Mouse (Mus musculus) hindbrain, embryonic 16.5 days (tissue): ENCODE data around the gene Opcml. TPM values are rescaled to one million over a fixed set of nuclear protein-coding genes. Genes with fewer than 3 reads are reported as not detected.
A peak's percentile ranks its signal among the peaks of the same experiment; 100 is the strongest.

ENCODE experiments used
- ATAC-seq: fragments of 200-750 bp; cut with Nextera tagmentation; 2 replicates; pipeline ENCODE4 v1.8.0; 2017; ENCODE audit warnings: moderate TSS enrichment, moderate library complexity
- H3K27ac ChIP-seq: fragments of 300-500 bp; sonication (generic); 2 replicates; pipeline ENCODE4 v1.5.1; 2014; ENCODE audit warnings: low read depth, mild to moderate bottlenecking, control low read depth, low read length, moderate library complexity
- H3K27me3 ChIP-seq: fragments of 300-500 bp; sonication (generic); replicated peaks from 2 replicates; pipeline ENCODE4 v1.6.1; 2014; ENCODE audit warnings: low read length; ENCODE audit not compliant: control insufficient read depth, insufficient read depth
- H3K36me3 ChIP-seq: fragments of 300-500 bp; sonication (generic); 2 replicates; pipeline ENCODE4 v1.6.1; 2014; ENCODE audit warnings: mild to moderate bottlenecking, low read length, moderate library complexity, mixed read lengths; ENCODE audit not compliant: control insufficient read depth, insufficient read depth
- H3K4me1 ChIP-seq: fragments of 300-500 bp; sonication (generic); 2 replicates; pipeline ENCODE4 v1.6.1; 2014; ENCODE audit warnings: low read depth, low read length; ENCODE audit not compliant: control insufficient read depth, insufficient read depth
- H3K4me2 ChIP-seq: fragments of 300-500 bp; sonication (generic); 2 replicates; pipeline ENCODE4 v1.6.1; 2014; ENCODE audit warnings: mild to moderate bottlenecking, low read length, control low read depth, moderate library complexity
- H3K4me3 ChIP-seq: fragments of 300-500 bp; sonication (generic); 2 replicates; pipeline ENCODE4 v1.5.1; 2014; ENCODE audit warnings: mild to moderate bottlenecking, low read length, control low read depth, moderate library complexity
- H3K9ac ChIP-seq: fragments of 300-500 bp; sonication (generic); 2 replicates; pipeline ENCODE4 v1.6.1; 2014; ENCODE audit warnings: low read depth, mild to moderate bottlenecking, control low read depth, low read length, moderate library complexity
- H3K9me3 ChIP-seq: fragments of 300-500 bp; sonication (generic); 2 replicates; pipeline ENCODE4 v1.6.1; 2014; ENCODE audit warnings: mild to moderate bottlenecking, low read length, moderate library complexity; ENCODE audit not compliant: control insufficient read depth
- WGBS: fragments of 180-500 bp; shearing (Covaris S2); extraction: QIAGEN DNeasy Blood & Tissue Kit; methylation state at CpG from one replicate; pipeline ENCODE4 v1.1.7; 2014; 5-methylcytosine and 5-hydroxymethylcytosine counted together
- polyA plus RNA-seq: library from polyadenylated mRNA; unstranded; fragments of >200 nt; fragmentation: Nextera tagmentation; extraction: Ambion mirVana; gene quantifications from 2 replicates; pipeline ENCODE4 v1.2.1, GENCODE M21; 2015

Gene Opcml
- polyA plus RNA-seq, 1 experiment from 2014 or later = 61.4 TPM

DNA sequence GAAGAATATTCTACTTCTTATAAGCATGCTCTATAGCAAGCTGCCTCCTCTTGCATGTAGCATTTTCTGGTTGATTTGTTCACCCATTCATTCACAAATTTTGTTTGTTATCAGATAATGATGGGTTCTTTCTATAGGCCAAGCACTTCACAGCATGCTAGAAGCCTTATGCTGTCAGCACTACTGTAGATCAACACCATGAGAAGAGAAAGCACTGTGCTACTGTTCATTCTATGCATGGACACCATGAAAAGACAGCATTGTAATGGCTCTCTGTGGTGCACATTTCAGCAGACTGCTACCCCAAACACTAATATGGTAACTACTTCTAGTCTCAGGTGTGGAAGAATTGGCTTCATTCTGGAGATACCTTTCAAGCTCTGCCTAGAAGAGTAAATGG lies 527.3 kb downstream of the Opcml start:
- Histone ChIP-seq H3K36me3 (no peaks in the 10 kb centered on the region), H3K9me3 (no peaks in the 10 kb centered on the region), H3K4me2 (no peak overlapping the region), H3K4me3 (no peak overlapping the region), H3K27ac (no peak overlapping the region), H3K9ac (no peak overlapping the region), H3K4me1 (no peaks in the 10 kb centered on the region), H3K27me3 (no peaks in the 10 kb centered on the region)
- ATAC-seq = no peak

DNA sequence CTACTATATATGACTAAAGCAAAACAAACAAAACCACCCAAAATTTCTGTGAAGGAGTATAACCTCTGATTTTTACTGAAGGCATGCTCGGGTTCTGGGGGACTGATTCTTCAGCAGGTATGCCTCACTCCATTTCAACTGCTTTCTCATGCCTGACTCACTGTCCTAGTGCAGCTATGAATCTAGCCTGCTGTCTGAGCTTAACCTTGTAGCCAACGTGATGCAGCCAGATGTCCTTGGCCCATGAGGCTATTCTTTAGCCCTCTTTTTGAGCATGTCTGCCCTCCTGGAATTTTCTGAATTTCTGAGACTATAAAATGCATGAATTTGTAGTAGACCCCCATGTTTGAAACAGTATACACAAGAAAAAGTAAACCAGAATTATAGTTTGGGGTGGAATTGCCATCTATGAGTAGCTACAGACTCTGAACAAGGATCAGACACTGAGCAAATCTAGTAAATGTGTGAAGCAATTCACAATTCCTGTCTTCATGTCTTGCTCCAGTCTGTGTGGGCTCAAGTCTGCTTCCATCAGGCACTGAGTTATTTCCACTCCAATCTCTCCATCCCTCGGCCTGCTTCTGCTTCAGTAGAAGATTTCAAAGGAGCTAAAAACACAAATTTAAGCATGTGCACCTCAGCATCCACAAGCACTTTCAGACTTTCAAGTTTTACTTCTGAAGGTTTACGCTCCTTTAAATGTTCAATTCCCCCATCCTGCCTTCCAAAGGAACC lies 528.6 kb downstream of the Opcml start:
- no peaks in the 10 kb centered on the region for H3K36me3 ChIP-seq
- H3K27ac ChIP-seq = no peak overlapping the region
- no peak for ATAC-seq
- H3K4me2 ChIP-seq = no peak overlapping the region
- no peak overlapping the region for H3K4me3 ChIP-seq
- H3K27me3 ChIP-seq = no peaks in the 10 kb centered on the region
- 80% methylated on average over 4 of the region's 4 CpGs for WGBS
- H3K9me3 ChIP-seq = no peaks in the 10 kb centered on the region
- H3K4me1 ChIP-seq = no peaks in the 10 kb centered on the region
- no peak overlapping the region for H3K9ac ChIP-seq

DNA sequence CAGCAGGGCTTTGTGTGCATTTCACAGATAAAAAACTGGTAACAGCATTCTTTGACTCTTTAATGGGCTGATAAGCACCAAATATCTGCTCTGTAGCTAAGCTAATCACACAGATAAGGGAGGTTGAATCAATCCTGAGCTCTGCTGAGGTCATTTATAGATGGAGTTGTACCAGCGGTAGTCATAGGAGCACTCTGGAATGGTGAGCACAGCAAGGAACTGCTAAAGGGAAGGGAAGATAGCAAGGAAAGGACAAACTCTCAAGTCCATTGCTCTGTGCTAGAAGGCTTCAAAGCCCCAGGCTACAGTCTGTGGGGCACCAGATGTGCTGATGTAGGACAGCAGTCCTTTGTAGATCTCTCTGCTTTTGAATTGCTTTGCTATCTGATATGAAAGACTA lies 529.2 kb downstream of the Opcml start:
- no peak for ATAC-seq
- Histone ChIP-seq H3K36me3 (no peaks in the 10 kb centered on the region), H3K4me3 (no peak overlapping the region), H3K9me3 (no peaks in the 10 kb centered on the region), H3K9ac (no peak overlapping the region), H3K27me3 (no peaks in the 10 kb centered on the region), H3K4me2 (no peak overlapping the region), H3K4me1 (no peaks in the 10 kb centered on the region), H3K27ac (no peak overlapping the region)
- WGBS = 75% methylated on average over 1 of the region's 1 CpGs

DNA sequence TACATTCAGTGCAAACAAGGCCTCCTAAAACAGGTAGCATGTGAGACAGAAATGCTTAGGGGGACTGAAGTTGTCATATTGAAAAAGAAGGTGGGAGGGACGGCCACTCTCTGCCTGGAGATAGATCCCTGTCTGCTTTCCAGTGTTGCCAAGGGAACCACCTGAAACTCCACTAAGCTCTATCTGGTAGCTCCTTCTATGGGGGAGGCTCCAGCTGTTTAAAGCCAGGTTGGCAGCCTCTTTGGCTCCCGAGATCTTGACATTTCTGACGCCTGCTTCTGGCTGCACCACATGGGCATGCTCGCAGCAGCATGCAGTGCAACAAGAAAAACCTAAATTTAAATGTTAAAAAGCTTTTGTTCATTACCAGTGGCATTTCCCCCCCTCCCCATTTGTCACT lies 537.4 kb downstream of the Opcml start:
- no peaks in the 10 kb centered on the region for H3K9me3 ChIP-seq
- H3K27me3 ChIP-seq = no peaks in the 10 kb centered on the region
- 14% methylated on average over 4 of the region's 4 CpGs for WGBS
- ATAC-seq = no peak
- H3K27ac ChIP-seq = no peak overlapping the region
- no peaks in the 10 kb centered on the region for H3K36me3 ChIP-seq
- H3K4me3 ChIP-seq = no peak overlapping the region
- H3K4me2 ChIP-seq = no peak overlapping the region
- H3K4me1 ChIP-seq = peaks cover 3% of the 10 kb centered on the region; the same call in 1 of the 2 replicates
- no peak overlapping the region for H3K9ac ChIP-seq

DNA sequence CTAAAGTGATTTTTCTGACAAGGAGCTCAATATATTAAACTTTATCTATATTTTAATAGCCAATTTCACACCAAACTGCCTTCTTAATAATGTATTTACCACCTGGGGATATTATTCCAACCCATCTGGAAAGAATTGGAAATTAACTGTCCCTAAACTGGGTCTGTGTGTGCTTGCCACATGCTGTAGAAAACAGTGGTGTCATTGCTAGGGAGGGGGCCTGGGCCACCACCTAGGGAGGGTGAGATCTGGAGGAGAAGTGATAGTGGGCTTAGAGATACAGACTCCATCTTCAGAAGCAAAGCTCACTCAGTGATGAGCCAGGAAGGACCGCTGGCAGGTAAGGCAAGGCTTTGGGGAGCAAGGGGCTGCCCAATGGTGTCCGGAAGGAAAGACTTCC lies 537.9 kb downstream of the Opcml start:
- no peak overlapping the region for H3K4me3 ChIP-seq
- peaks cover 3% of the 10 kb centered on the region; the same call in 1 of the 2 replicates for H3K4me1 ChIP-seq
- H3K36me3 ChIP-seq = no peaks in the 10 kb centered on the region
- WGBS = 88% methylated on average over 2 of the region's 2 CpGs
- no peak overlapping the region for H3K27ac ChIP-seq
- H3K9me3 ChIP-seq = no peaks in the 10 kb centered on the region
- no peaks in the 10 kb centered on the region for H3K27me3 ChIP-seq
- ATAC-seq = no peak
- H3K9ac ChIP-seq = 0 out of 2 replicates have a peak overlapping the region, but pooled peaks have one; percentile 23
- no peak overlapping the region for H3K4me2 ChIP-seq

DNA sequence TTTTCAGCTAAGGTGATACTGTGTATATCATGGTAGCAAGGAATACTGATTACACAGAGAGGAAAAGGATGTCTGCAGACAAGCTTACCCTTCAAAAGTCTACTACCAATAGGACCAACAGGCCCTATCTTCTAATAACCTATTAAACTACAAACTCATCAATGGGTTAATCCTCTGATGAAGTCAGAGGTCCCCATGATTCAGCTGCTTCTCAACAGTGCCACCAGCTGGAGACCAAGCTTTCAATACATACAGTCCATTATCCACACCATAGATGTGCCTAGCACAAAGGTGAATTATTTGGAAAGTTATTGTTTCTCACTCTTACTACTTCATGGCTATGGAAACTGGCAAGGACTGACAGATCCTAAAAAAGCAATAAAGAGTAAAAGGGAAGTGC lies 538.9 kb downstream of the Opcml start:
- no peaks in the 10 kb centered on the region for H3K36me3 ChIP-seq
- no peaks in the 10 kb centered on the region for H3K9me3 ChIP-seq
- no peak for ATAC-seq

DNA sequence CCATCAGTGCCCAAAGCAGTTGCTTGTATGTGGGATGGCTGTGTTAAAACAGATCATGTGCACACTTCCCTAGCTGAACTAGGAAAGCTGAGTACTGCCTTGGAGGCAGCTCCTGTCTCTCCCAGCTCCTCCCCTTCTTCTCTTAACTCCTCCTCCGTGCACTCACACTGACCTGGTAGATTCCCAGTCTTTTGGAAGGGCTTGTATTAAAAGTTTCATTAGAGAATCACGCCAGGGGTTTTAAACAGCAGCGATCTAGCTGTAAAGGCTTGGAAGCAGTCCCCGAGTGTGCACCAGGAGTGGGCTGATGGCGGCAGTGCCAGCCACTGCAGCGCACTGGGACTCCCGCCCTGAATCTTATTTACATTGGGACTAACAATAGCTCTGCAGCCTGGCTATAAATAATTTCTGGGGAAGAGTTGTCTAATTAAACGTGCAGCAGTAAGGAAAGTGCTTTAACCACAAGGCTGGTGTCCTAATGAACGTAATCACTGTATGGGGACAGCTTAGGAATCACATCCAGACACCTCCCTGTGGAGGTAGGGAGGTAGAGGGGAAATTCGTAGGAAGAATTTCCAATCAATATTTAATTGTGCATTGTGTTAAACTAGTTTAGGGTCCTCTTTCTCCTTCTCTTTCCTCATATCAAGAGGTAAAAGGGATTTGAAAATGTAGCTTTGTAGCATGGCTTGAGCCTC lies 546.1 kb downstream of the Opcml start:
- Histone ChIP-seq H3K4me2 (peak overlapping the region; percentile 29), H3K27ac (no peak overlapping the region), H3K4me1 (no peaks in the 10 kb centered on the region; the same call in 1 of the 2 replicates), H3K9ac (no peak overlapping the region; the same call in 1 of the 2 replicates), H3K9me3 (no peaks in the 10 kb centered on the region), H3K36me3 (no peaks in the 10 kb centered on the region), H3K27me3 (no peaks in the 10 kb centered on the region), H3K4me3 (no peak overlapping the region)
- ATAC-seq = peak; percentile 88
- 13% methylated on average over 10 of the region's 10 CpGs for WGBS

More for the DNA sequence above, 538.9 kb downstream of the Opcml start:
- peaks cover 3% of the 10 kb centered on the region; the same call in 1 of the 2 replicates for H3K4me1 ChIP-seq
- no peak overlapping the region for H3K4me3 ChIP-seq
- H3K27ac ChIP-seq = no peak overlapping the region
- no peak overlapping the region for H3K4me2 ChIP-seq
- H3K9ac ChIP-seq = no peak overlapping the region
- H3K27me3 ChIP-seq = no peaks in the 10 kb centered on the region

DNA sequence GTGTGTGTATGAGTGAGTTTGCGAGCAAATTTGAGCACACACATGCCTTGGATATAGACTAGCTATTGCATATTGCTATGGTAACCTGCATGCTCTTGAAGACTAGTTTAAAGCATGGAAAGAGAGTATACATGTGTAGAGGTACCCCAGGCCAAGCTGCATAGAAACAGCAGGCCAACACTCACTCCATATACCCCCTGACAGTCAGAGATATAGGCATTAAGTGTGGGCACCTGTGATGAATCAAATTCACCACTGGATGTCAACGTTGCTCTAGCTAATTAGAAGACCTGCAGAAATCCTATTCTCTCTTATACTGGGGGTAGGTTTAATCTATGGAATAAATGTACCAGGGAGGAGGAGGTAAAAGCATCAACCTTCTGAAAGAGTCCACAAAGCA lies 547.3 kb downstream of the Opcml start:
- no peaks in the 10 kb centered on the region for H3K9me3 ChIP-seq
- no peak overlapping the region for H3K4me2 ChIP-seq
- no peaks in the 10 kb centered on the region for H3K27me3 ChIP-seq
- H3K9ac ChIP-seq = no peak overlapping the region
- no peak overlapping the region for H3K4me3 ChIP-seq
- H3K4me1 ChIP-seq = no peaks in the 10 kb centered on the region; the same call in 1 of the 2 replicates
- H3K27ac ChIP-seq = no peak overlapping the region
- no peaks in the 10 kb centered on the region for H3K36me3 ChIP-seq
- ATAC-seq = peak; percentile 67
- WGBS = 59% methylated on average over 2 of the region's 2 CpGs

DNA sequence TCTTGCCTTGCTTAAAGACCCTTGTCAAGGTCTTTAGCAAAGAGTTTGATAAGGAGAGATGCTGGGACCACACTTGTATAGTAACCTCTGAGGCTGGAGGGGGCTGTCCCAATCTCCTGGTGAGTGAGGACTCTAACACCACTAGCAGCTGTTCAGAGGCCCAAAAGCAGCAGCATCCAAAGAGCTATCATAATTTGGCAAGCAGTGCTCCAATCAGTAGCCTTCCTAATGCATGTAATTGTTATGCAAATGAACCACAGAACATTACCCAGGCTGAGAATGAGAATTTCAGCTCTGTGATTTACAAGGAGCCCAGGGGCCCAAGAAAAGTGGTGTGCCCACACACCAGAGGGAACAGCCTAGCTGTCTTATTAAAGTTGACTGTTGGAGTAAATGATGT lies 564.4 kb downstream of the Opcml start:
- H3K27ac ChIP-seq = no peak overlapping the region
- H3K4me1 ChIP-seq = no peaks in the 10 kb centered on the region
- H3K27me3 ChIP-seq = no peaks in the 10 kb centered on the region
- H3K4me2 ChIP-seq = no peak overlapping the region
- no peak overlapping the region for H3K4me3 ChIP-seq
- no peak for ATAC-seq
- H3K9ac ChIP-seq = no peak overlapping the region
- no peaks in the 10 kb centered on the region for H3K36me3 ChIP-seq
- H3K9me3 ChIP-seq = no peaks in the 10 kb centered on the region
